In genomic region chr5:110420950-110421349, GRCm38 (mm10) we compare ENCODE assay signal across 13 mouse cellular contexts. TPM values are rescaled to one million over a fixed set of nuclear protein-coding genes. Genes with fewer than 3 reads are reported as not detected.
A peak's percentile ranks its signal among the peaks of the same experiment; 100 is the strongest.
DNase-seq lines count a peak whose midpoint lies in the region; ATAC-seq and TF ChIP-seq lines count a peak whose summit lies in the region.
"Had no signal": no experiment of that assay in that cellular context is flagged by ENCODE, and none has a peak within 500 bp of the region (broad histone marks: within the 10 kb centered on the region; RNA-seq: fewer than 3 reads in every experiment).

No protein-coding gene starts in this region.

- 84% methylated on average over 1 of the region's 1 CpGs for WGBS in hindbrain, embryonic 10.5 days

- no peak for TF ChIP-seq CTCF in layer of hippocampus, adult 2 months (conservative IDR thresholded peaks at IDR 0.05)

- no peak for DNase-seq in layer of hippocampus, adult 2 months (ENCODE audit: low spot score in 2 of 2)
- no peak for DNase-seq in layer of hippocampus, postnatal 10 days (ENCODE audit: low spot score in 2 of 2)
- peak; percentile 39 for DNase-seq in MEL-GATA-1-ER (ENCODE audit: extremely low read depth, low read depth)
- DNase-seq in right cerebral cortex, postnatal 36 days (ENCODE audit: low spot score in 2 of 2), result no peak
- DNase-seq in hindbrain, embryonic 10.5 days (ENCODE audit: low spot score), result no peak
- DNase-seq: gastrocnemius, postnatal 25 days; heart, postnatal 36 days; liver, postnatal 0 days had no signal

- no peaks in the 10 kb centered on the region for H3K36me3 ChIP-seq in hindbrain, embryonic 10.5 days

- 0 out of 2 replicates have a peak, but pooled peaks have one; percentile 44 for ATAC-seq in monocyte, adult 5-6 weeks (replicated peaks; ENCODE audit: insufficient number of reproducible peaks, low FRiP score, low TSS enrichment, poor library complexity, severe bottlenecking)
- ATAC-seq: liver, postnatal 0 days; Patski had no signal

- H3K4me1 ChIP-seq in brown adipose tissue, adult 24 weeks (ENCODE audit: control insufficient read depth, insufficient read depth, insufficient read length, low read length), result no peaks in the 10 kb centered on the region
- peaks cover 24% of the 10 kb centered on the region for H3K4me1 ChIP-seq in hindbrain, embryonic 10.5 days (replicated peaks)

- H3K4me3 ChIP-seq in layer of hippocampus, adult 2 months, result no peak overlapping the region
- no peak overlapping the region for H3K4me3 ChIP-seq in brown adipose tissue, adult 24 weeks (ENCODE audit: insufficient read depth, low read depth, low read length)
- H3K4me3 ChIP-seq in hindbrain, embryonic 10.5 days, result no peak overlapping the region
- H3K4me3 ChIP-seq: heart, embryonic 12.5 days had no signal

- H3K27me3 ChIP-seq in hindbrain, embryonic 10.5 days (ENCODE audit: insufficient read depth, poor library complexity, severe bottlenecking), result peaks cover 4% of the 10 kb centered on the region; the same call in 1 of the 2 replicates
- H3K27me3 ChIP-seq: CH12.LX; heart, embryonic 12.5 days; Patski had no signal

- H3K9me3 ChIP-seq in hindbrain, embryonic 10.5 days, result no peaks in the 10 kb centered on the region
- H3K9me3 ChIP-seq: heart, embryonic 12.5 days had no signal

- peak overlapping the region; percentile 68 for H3K27ac ChIP-seq in layer of hippocampus, adult 2 months
- H3K27ac ChIP-seq in brown adipose tissue, adult 24 weeks (replicated peaks; ENCODE audit: low read depth, low read length), result 0 out of 2 replicates have a peak overlapping the region, but pooled peaks have one; percentile 18
- H3K27ac ChIP-seq in hindbrain, embryonic 10.5 days, result no peak overlapping the region

RNA-seq across cellular contexts. Expression of gene Fbrsl1, which starts 27.4 kb away (rescaled TPM):
- 10 to 100 TPM; 79.9 to 94.0 TPM for total RNA-seq in layer of hippocampus, adult 2 months (2021)
- total RNA-seq in layer of hippocampus, postnatal 10 days (2021), result 10 to 100 TPM; 82.5 to 90.6 TPM
- 10.4 and 12.2 TPM in 2 replicates for polyA plus RNA-seq in brown adipose tissue, adult 24 weeks (2012; ENCODE audit: insufficient read depth, insufficient read length, missing spikeins)
- total RNA-seq in monocyte, adult 5-6 weeks (2017), result 18.6 to 30.8 TPM (median 22.1 TPM) in 3 replicates
- polyA plus RNA-seq in hindbrain, embryonic 10.5 days (2016; fragmentation: Nextera tagmentation; extraction: Ambion mirVana), result 14.9 and 19.2 TPM in 2 replicates
